Mouse (Mus musculus): ENCODE results near the gene Clip2. TPM values are rescaled to one million over a fixed set of nuclear protein-coding genes. Genes with fewer than 3 reads are reported as not detected.

The Clip2 gene
- total and polyA plus RNA-seq, 2 experiments from 2014 or later = 13.1 to 153 TPM

- 98% methylated on average over 7 of the region's 7 CpGs for WGBS
- Histone ChIP-seq H3K9ac (replicated peaks; ENCODE audit: low read length, poor library complexity, severe bottlenecking) (no peak overlapping the region), H3K27ac (ENCODE audit: low read depth, low read length) (no peak overlapping the region), H3K9me3 (ENCODE audit: low read length) (no peaks in the 10 kb centered on the region), H3K4me3 (ENCODE audit: low read depth, low read length) (no peak overlapping the region), H3K4me1 (ENCODE audit: insufficient read depth, low read length) (peaks cover 5% of the 10 kb centered on the region; the same call in 1 of the 2 replicates), H3K36me3 (ENCODE audit: insufficient read depth, low read length) (no peaks in the 10 kb centered on the region), H3K27me3 (ENCODE audit: insufficient read depth, low read length) (no peaks in the 10 kb centered on the region), H3K4me2 (ENCODE audit: low read depth, low read length, poor library complexity, severe bottlenecking) (no peak overlapping the region)
- no peak for TF ChIP-seq CTCF (IDR thresholded peaks at IDR 0.05)
- ATAC-seq (ENCODE audit: low FRiP score) (no peak), DNase-seq (ENCODE audit: low spot score) (no peak)
Measured at GRCm38 (mm10) chr5:134439481-134439880, 112.8 kb downstream of the Clip2 start.

Small RNA genes lying within 50 kb of the gene (microRNA-seq; reads per million reads assigned to microRNA genes)
- gene Gm26340 (ENCODE audit: borderline number of aligned reads) (not detected), gene Mir7228 (ENCODE audit: borderline number of aligned reads) (not detected)

Other genes with a start within 250 kb of the Clip2 start
- gene Gtf2i, start 237.7 kb downstream of the Clip2 start, total RNA-seq (2014; rRNA removed) = 96.4 and 104 TPM in 2 replicates
- 74.6 and 77.2 TPM in 2 replicates for gene Gtf2i, start 237.7 kb downstream of the Clip2 start, polyA plus RNA-seq (2015; fragmentation: Nextera tagmentation; extraction: Ambion mirVana)
- gene Gtf2ird1, start 95.7 kb downstream of the Clip2 start, total RNA-seq (2014; rRNA removed) = 53.4 and 69.5 TPM in 2 replicates
- gene Gtf2ird1, start 95.7 kb downstream of the Clip2 start, polyA plus RNA-seq (2015; fragmentation: Nextera tagmentation; extraction: Ambion mirVana) = 50.9 and 54.3 TPM in 2 replicates
- not detected in 2 replicates for gene Syna, start 7.7 kb upstream of the Clip2 start, total RNA-seq (2014; rRNA removed)
- 0.93 and 1.1 TPM in 2 replicates for gene Syna, start 7.7 kb upstream of the Clip2 start, polyA plus RNA-seq (2015; fragmentation: Nextera tagmentation; extraction: Ambion mirVana)
- 58.1 and 87.6 TPM in 2 replicates for gene Rfc2, start 28.9 kb upstream of the Clip2 start, total RNA-seq (2014; rRNA removed)
- gene Rfc2, start 28.9 kb upstream of the Clip2 start, polyA plus RNA-seq (2015; fragmentation: Nextera tagmentation; extraction: Ambion mirVana) = 155 and 157 TPM in 2 replicates
- gene Lat2, start 62.6 kb upstream of the Clip2 start, total RNA-seq (2014; rRNA removed) = 0.44 and 2.8 TPM in 2 replicates
- 1.6 and 2.2 TPM in 2 replicates for gene Lat2, start 62.6 kb upstream of the Clip2 start, polyA plus RNA-seq (2015; fragmentation: Nextera tagmentation; extraction: Ambion mirVana)
- gene Eif4h, start 87.1 kb upstream of the Clip2 start, total RNA-seq (2014; rRNA removed) = 424 and 435 TPM in 2 replicates
- 302 and 311 TPM in 2 replicates for gene Eif4h, start 87.1 kb upstream of the Clip2 start, polyA plus RNA-seq (2015; fragmentation: Nextera tagmentation; extraction: Ambion mirVana)
- gene Limk1, start 136.2 kb upstream of the Clip2 start, total RNA-seq (2014; rRNA removed) = 72.9 and 76.5 TPM in 2 replicates
- 15.5 and 16.7 TPM in 2 replicates for gene Limk1, start 136.2 kb upstream of the Clip2 start, polyA plus RNA-seq (2015; fragmentation: Nextera tagmentation; extraction: Ambion mirVana)
- 27.7 and 35.8 TPM in 2 replicates for gene Eln, start 194.9 kb upstream of the Clip2 start, total RNA-seq (2014; rRNA removed)
- gene Eln, start 194.9 kb upstream of the Clip2 start, polyA plus RNA-seq (2015; fragmentation: Nextera tagmentation; extraction: Ambion mirVana) = 35.0 and 36.2 TPM in 2 replicates

All from midbrain, postnatal 0 days (tissue).